Mouse (Mus musculus): ENCODE measurements around the gene Timm10. TPM values are rescaled to one million over a fixed set of nuclear protein-coding genes. Genes with fewer than 3 reads are reported as not detected.
"Not testable (repeated sequence)": the region's sequence is repeated elsewhere in the genome, so short reads cannot be mapped to it uniquely, and the experiment has no call there.

Gene Timm10
- polyA plus RNA-seq, 1 experiment from 2014 or later, result 45.0 TPM

GRCm38 (mm10) chr2:84798493-84798921 is 28.3 kb upstream of the Timm10 start, which contains the start of gene Ube2l6:
Gene Ube2l6 (plus strand): TSS chr2:84798828.
- Histone ChIP-seq H3K9me3 (no peaks in the 10 kb centered on the region), H3K27me3 (no peaks in the 10 kb centered on the region), H3K27ac (peak within 1 kb of the TSS; percentile 73), H3K4me3 (peak within 1 kb of the TSS; percentile 56), H3K4me1 (peaks cover 11% of the 10 kb centered on the region; the same call in 1 of the 2 replicates), H3K36me3 (no peaks in the 10 kb centered on the region), H3K4me2 (peak within 1 kb of the TSS; percentile 96), H3K9ac (peak within 1 kb of the TSS; percentile 50)
- WGBS, result under 1% methylated on average over 21 of the region's 21 CpGs
- ATAC-seq (ENCODE audit: insufficient number of reproducible peaks, low FRiP score, low TSS enrichment, low read depth), result peak; percentile 70; the same call in 1 of the 2 replicates

GRCm38 (mm10) chr2:84799041-84799561 is 27.7 kb upstream of the Timm10 start:
- Histone ChIP-seq H3K4me3 (peak overlapping the region; percentile 56), H3K9me3 (no peaks in the 10 kb centered on the region), H3K9ac (peak overlapping the region; percentile 50), H3K4me1 (peaks cover 11% of the 10 kb centered on the region; the same call in 1 of the 2 replicates), H3K4me2 (peak overlapping the region; percentile 96), H3K27me3 (no peaks in the 10 kb centered on the region), H3K36me3 (no peaks in the 10 kb centered on the region), H3K27ac (peak overlapping the region; percentile 73)
- peak; percentile 35; the same call in 1 of the 2 replicates for ATAC-seq (ENCODE audit: insufficient number of reproducible peaks, low FRiP score, low TSS enrichment, low read depth)
- WGBS, result 1% methylated on average over 16 of the region's 16 CpGs

- Histone ChIP-seq H3K27me3 (no peaks in the 10 kb centered on the region), H3K36me3 (no peaks in the 10 kb centered on the region), H3K4me1 (peaks cover 11% of the 10 kb centered on the region; the same call in 1 of the 2 replicates), H3K4me3 (no peak overlapping the region), H3K27ac (no peak overlapping the region), H3K4me2 (no peak overlapping the region), H3K9ac (no peak overlapping the region), H3K9me3 (no peaks in the 10 kb centered on the region)
- ATAC-seq (ENCODE audit: insufficient number of reproducible peaks, low FRiP score, low TSS enrichment, low read depth), result no peak
- 80% methylated on average over 4 of the region's 4 CpGs for WGBS
Observed at GRCm38 (mm10) chr2:84800304-84800703, 26.5 kb upstream of the Timm10 start.

GRCm38 (mm10) chr2:84801223-84801622 is 25.6 kb upstream of the Timm10 start:
- H3K4me3 ChIP-seq; H3K4me2 ChIP-seq; H3K9ac ChIP-seq; H3K27me3 ChIP-seq; H3K27ac ChIP-seq; ATAC-seq (ENCODE audit: insufficient number of reproducible peaks, low FRiP score, low TSS enrichment, low read depth); H3K36me3 ChIP-seq; H3K9me3 ChIP-seq: not testable (repeated sequence)
- H3K4me1 ChIP-seq, result peaks cover 11% of the 10 kb centered on the region; the same call in 1 of the 2 replicates
- WGBS, result 79% methylated on average over 5 of the region's 5 CpGs

- H3K36me3 ChIP-seq, result no peaks in the 10 kb centered on the region
Observed at GRCm38 (mm10) chr2:84803963-84804362, 22.8 kb upstream of the Timm10 start.

GRCm38 (mm10) chr2:84806546-84806945 is 20.3 kb upstream of the Timm10 start:
- Histone ChIP-seq H3K27me3 (no peaks in the 10 kb centered on the region), H3K9ac (no peak overlapping the region), H3K36me3 (no peaks in the 10 kb centered on the region), H3K27ac (no peak overlapping the region), H3K4me1 (peaks cover 5% of the 10 kb centered on the region), H3K9me3 (no peaks in the 10 kb centered on the region), H3K4me3 (no peak overlapping the region), H3K4me2 (no peak overlapping the region)
- ATAC-seq (ENCODE audit: insufficient number of reproducible peaks, low FRiP score, low TSS enrichment, low read depth), result no peak
- 60% methylated on average over 5 of the region's 5 CpGs for WGBS

More at GRCm38 (mm10) chr2:84803963-84804362, 22.8 kb upstream of the Timm10 start:
- H3K27ac ChIP-seq, result no peak overlapping the region
- no peak overlapping the region for H3K4me2 ChIP-seq
- no peaks in the 10 kb centered on the region for H3K27me3 ChIP-seq
- WGBS, result 90% methylated on average over 7 of the region's 7 CpGs
- ATAC-seq (ENCODE audit: insufficient number of reproducible peaks, low FRiP score, low TSS enrichment, low read depth), result no peak
- H3K9me3 ChIP-seq, result no peaks in the 10 kb centered on the region
- 0 out of 2 replicates have a peak, but pooled peaks cover 4% of the 10 kb centered on the region for H3K4me1 ChIP-seq
- H3K9ac ChIP-seq, result no peak overlapping the region
- no peak overlapping the region for H3K4me3 ChIP-seq

- no peaks in the 10 kb centered on the region for H3K9me3 ChIP-seq
- H3K4me1 ChIP-seq, result peaks cover 5% of the 10 kb centered on the region
- no peak overlapping the region for H3K4me2 ChIP-seq
- no peak for ATAC-seq (ENCODE audit: insufficient number of reproducible peaks, low FRiP score, low TSS enrichment, low read depth)
- no peaks in the 10 kb centered on the region for H3K27me3 ChIP-seq
- no peak overlapping the region for H3K9ac ChIP-seq
- H3K27ac ChIP-seq, result no peak overlapping the region
- no peaks in the 10 kb centered on the region for H3K36me3 ChIP-seq
- no peak overlapping the region for H3K4me3 ChIP-seq
Observed at GRCm38 (mm10) chr2:84809330-84809729, 17.5 kb upstream of the Timm10 start.

- Histone ChIP-seq H3K27ac (no peak overlapping the region), H3K36me3 (no peaks in the 10 kb centered on the region), H3K9ac (no peak overlapping the region), H3K9me3 (no peaks in the 10 kb centered on the region), H3K27me3 (no peaks in the 10 kb centered on the region), H3K4me2 (peak overlapping the region; percentile 49; the same call in 1 of the 2 replicates), H3K4me1 (peaks cover 5% of the 10 kb centered on the region), H3K4me3 (no peak overlapping the region)
- no peak for ATAC-seq (ENCODE audit: insufficient number of reproducible peaks, low FRiP score, low TSS enrichment, low read depth)
- 76% methylated on average over 6 of the region's 6 CpGs for WGBS
Observed at GRCm38 (mm10) chr2:84810526-84810885, 16.3 kb upstream of the Timm10 start.

- Histone ChIP-seq H3K27me3 (no peaks in the 10 kb centered on the region), H3K4me1 (peaks cover 5% of the 10 kb centered on the region), H3K36me3 (no peaks in the 10 kb centered on the region), H3K4me2 (peak overlapping the region; percentile 49), H3K27ac (peak overlapping the region; percentile 47), H3K4me3 (peak overlapping the region; percentile 35), H3K9ac (no peak overlapping the region), H3K9me3 (no peaks in the 10 kb centered on the region)
- WGBS, result 19% methylated on average over 26 of the region's 26 CpGs
- ATAC-seq (ENCODE audit: insufficient number of reproducible peaks, low FRiP score, low TSS enrichment, low read depth), result peak; percentile 64; the same call in 1 of the 2 replicates
Observed at GRCm38 (mm10) chr2:84810886-84811577, 15.8 kb upstream of the Timm10 start.

GRCm38 (mm10) chr2:84811880-84812279 is 14.9 kb upstream of the Timm10 start:
- peaks cover 5% of the 10 kb centered on the region for H3K4me1 ChIP-seq
- H3K27me3 ChIP-seq, result no peaks in the 10 kb centered on the region
- no peak overlapping the region for H3K4me3 ChIP-seq
- no peak for ATAC-seq (ENCODE audit: insufficient number of reproducible peaks, low FRiP score, low TSS enrichment, low read depth)
- H3K36me3 ChIP-seq, result no peaks in the 10 kb centered on the region
- H3K4me2 ChIP-seq, result no peak overlapping the region
- H3K9me3 ChIP-seq, result no peaks in the 10 kb centered on the region
- 89% methylated on average over 7 of the region's 7 CpGs for WGBS
- no peak overlapping the region for H3K9ac ChIP-seq
- H3K27ac ChIP-seq, result no peak overlapping the region

GRCm38 (mm10) chr2:84812676-84813075 is 14.1 kb upstream of the Timm10 start:
- Histone ChIP-seq H3K4me2 (no peak overlapping the region), H3K4me1 (peaks cover 5% of the 10 kb centered on the region), H3K4me3 (no peak overlapping the region), H3K9me3 (no peaks in the 10 kb centered on the region), H3K27me3 (no peaks in the 10 kb centered on the region), H3K36me3 (no peaks in the 10 kb centered on the region), H3K27ac (no peak overlapping the region), H3K9ac (no peak overlapping the region)
- 77% methylated on average over 6 of the region's 6 CpGs for WGBS
- ATAC-seq (ENCODE audit: insufficient number of reproducible peaks, low FRiP score, low TSS enrichment, low read depth), result no peak

- WGBS, result 61% methylated on average over 3 of the region's 3 CpGs
- H3K4me3 ChIP-seq, result no peak overlapping the region
- no peaks in the 10 kb centered on the region for H3K36me3 ChIP-seq
- no peak overlapping the region for H3K4me2 ChIP-seq
- no peak for ATAC-seq (ENCODE audit: insufficient number of reproducible peaks, low FRiP score, low TSS enrichment, low read depth)
- H3K27ac ChIP-seq, result no peak overlapping the region
- H3K4me1 ChIP-seq, result no peaks in the 10 kb centered on the region
- H3K9ac ChIP-seq, result no peak overlapping the region
- no peaks in the 10 kb centered on the region for H3K27me3 ChIP-seq
- H3K9me3 ChIP-seq, result no peaks in the 10 kb centered on the region
Observed at GRCm38 (mm10) chr2:84819861-84820260, 6.9 kb upstream of the Timm10 start.

Measured in limb, embryonic 15.5 days (tissue).